Mouse (Mus musculus) midbrain, embryonic 14.5 days (tissue): ENCODE data around the gene Pdcl. TPM values are rescaled to one million over a fixed set of nuclear protein-coding genes. Genes with fewer than 3 reads are reported as not detected.
A peak's percentile ranks its signal among the peaks of the same experiment; 100 is the strongest.

Experiments
- ATAC-seq: fragments of 200-750 bp; cut with Nextera tagmentation; 2 replicates; pipeline ENCODE4 v1.8.0; 2017; ENCODE audit warnings: moderate number of reproducible peaks, moderate library complexity; ENCODE audit not compliant: low FRiP score, low TSS enrichment
- DNase-seq: peaks from one replicate; pipeline ENCODE4 v3.0.0-alpha.2; 2015
- H3K27ac ChIP-seq: fragments of 300-500 bp; sonication (generic); replicated peaks from 2 replicates; pipeline ENCODE4 v1.5.1; 2014; ENCODE audit warnings: mild to moderate bottlenecking, low read depth, low read length, moderate library complexity
- H3K27me3 ChIP-seq: fragments of 300-500 bp; sonication (generic); 2 replicates; pipeline ENCODE4 v1.6.1; 2014; ENCODE audit warnings: low read length, control low read depth, mixed read lengths; ENCODE audit not compliant: control insufficient read depth, insufficient read depth
- H3K36me3 ChIP-seq: fragments of 300-500 bp; sonication (generic); 2 replicates; pipeline ENCODE4 v1.6.1; 2014; ENCODE audit warnings: low read length, control low read depth; ENCODE audit not compliant: control insufficient read depth, insufficient read depth
- H3K4me1 ChIP-seq: fragments of 300-500 bp; sonication (generic); 2 replicates; pipeline ENCODE4 v1.6.1; 2014; ENCODE audit warnings: mild to moderate bottlenecking, antibody characterized with exemption, low read length, control low read depth; ENCODE audit not compliant: control insufficient read depth, insufficient read depth
- H3K4me2 ChIP-seq: fragments of 300-500 bp; sonication (generic); 2 replicates; pipeline ENCODE4 v1.6.1; 2014; ENCODE audit warnings: mild to moderate bottlenecking, low read length, moderate library complexity
- H3K4me3 ChIP-seq: fragments of 300-500 bp; sonication (generic); replicated peaks from 2 replicates; pipeline ENCODE4 v1.5.1; 2014; ENCODE audit warnings: low read depth, low read length
- H3K9ac ChIP-seq: fragments of 300-500 bp; sonication (generic); replicated peaks from 2 replicates; pipeline ENCODE4 v1.6.1; 2014; ENCODE audit warnings: mild to moderate bottlenecking, low read length, moderate library complexity
- H3K9me3 ChIP-seq: fragments of 300-500 bp; sonication (generic); 2 replicates; pipeline ENCODE4 v1.6.1; 2016; ENCODE audit warnings: low read length, control low read depth, mixed read lengths; ENCODE audit not compliant: control insufficient read depth
- WGBS: fragments of 180-500 bp; shearing (Covaris S2); extraction: QIAGEN DNeasy Blood & Tissue Kit; methylation state at CpG from one replicate; pipeline ENCODE4 v1.1.7; 2014; 5-methylcytosine and 5-hydroxymethylcytosine counted together
- polyA plus RNA-seq: library from polyadenylated mRNA; unstranded; fragments of >200 nt; fragmentation: Nextera tagmentation; extraction: Ambion mirVana; gene quantifications from 2 replicates; pipeline ENCODE4 v1.2.1, GENCODE M21; 2014

Pdcl gene
- polyA plus RNA-seq, 1 experiment from 2014 or later = 77.6 TPM

DNA sequence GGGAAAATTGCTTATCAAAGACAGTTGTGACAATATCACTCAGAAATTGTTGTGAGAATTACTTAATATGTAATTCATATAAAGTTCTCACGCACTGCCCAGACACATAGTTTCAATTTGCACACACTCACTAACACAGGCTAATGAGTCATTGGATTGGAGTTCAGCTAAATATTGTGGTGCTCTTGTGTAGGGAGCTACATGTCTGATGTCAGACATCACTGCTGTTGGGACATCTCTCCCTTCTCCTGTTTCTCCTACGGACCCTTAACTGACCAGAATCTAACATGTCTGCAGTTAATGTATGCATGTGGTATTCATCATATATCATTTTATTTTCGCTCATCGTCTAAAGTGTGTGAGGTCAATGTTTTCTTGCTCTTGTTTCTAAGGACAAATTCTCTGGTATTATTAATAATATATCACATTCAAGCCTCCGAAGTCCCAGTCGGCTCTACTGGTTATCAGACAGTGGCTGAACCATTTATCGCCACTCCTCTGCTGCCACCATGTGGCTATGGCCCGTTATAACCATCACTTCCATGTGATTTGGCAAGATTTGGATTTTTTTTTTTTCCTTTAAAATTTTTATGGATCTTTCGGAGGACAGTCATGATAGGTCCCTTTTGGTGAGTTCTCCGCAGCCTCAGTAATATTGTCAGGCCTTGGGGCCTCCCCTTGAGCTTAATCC lies 20.5 kb downstream of the Pdcl start:
- Histone ChIP-seq H3K9ac (no peak overlapping the region), H3K4me3 (no peak overlapping the region), H3K27ac (no peak overlapping the region), H3K4me1 (no peaks in the 10 kb centered on the region), H3K4me2 (no peak overlapping the region), H3K9me3 (no peaks in the 10 kb centered on the region), H3K27me3 (no peaks in the 10 kb centered on the region), H3K36me3 (no peaks in the 10 kb centered on the region)
- 64% methylated on average over 10 of the region's 10 CpGs for whole genome bisulfite sequencing
- ATAC-seq = no peak
- peak; percentile 81 for DNase-seq

DNA sequence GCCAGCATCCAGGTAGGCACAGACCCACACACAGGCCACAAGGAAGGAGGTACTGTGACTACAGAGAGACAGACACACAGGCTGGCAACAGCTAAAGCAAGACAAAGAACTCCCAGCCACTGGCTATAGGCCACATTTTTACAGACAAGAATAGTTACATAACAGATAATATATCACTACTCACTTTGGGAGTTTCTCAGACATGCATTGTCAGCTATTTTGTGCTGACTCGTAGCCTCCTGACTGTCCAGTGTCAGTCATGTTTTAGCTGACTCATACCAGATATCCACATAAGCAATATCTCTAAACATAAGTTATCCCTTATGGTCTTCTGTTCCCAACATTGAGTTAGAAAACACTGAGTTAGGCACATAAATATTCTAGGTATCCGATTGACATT lies 25.8 kb downstream of the Pdcl start:
- H3K9ac ChIP-seq = no peak overlapping the region
- no peaks in the 10 kb centered on the region for H3K4me1 ChIP-seq
- ATAC-seq = no peak
- H3K4me3 ChIP-seq = no peak overlapping the region
- no peaks in the 10 kb centered on the region for H3K27me3 ChIP-seq
- H3K4me2 ChIP-seq = no peak overlapping the region
- WGBS = 84% methylated on average over 2 of the region's 2 CpGs
- DNase-seq = no peak
- no peaks in the 10 kb centered on the region for H3K36me3 ChIP-seq
- no peaks in the 10 kb centered on the region for H3K9me3 ChIP-seq
- H3K27ac ChIP-seq = no peak overlapping the region

DNA sequence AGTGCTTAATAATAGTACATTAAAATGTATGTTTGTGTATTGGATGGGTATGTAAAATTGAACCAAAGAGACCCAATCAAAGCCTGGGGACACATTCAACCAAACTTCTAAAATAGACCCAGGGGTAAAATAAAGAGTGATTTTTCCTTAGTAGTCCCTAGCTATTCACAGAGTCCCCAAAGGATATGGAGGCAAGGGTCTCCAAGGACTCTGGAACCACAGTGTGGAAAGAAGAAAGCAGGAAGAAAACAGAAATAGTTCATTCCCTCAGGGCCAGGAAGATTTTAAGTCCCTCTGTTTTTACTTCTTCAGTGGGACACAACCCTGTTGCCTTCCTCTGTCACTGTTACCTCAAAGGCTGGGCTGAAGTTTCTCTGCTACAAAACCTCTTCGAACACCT lies 32.9 kb downstream of the Pdcl start, which contains the start of gene Olfr368:
Gene Olfr368 (plus strand): TSS at position 301 of the 400 bp plus-strand sequence.
- Histone ChIP-seq H3K36me3 (no peaks in the 10 kb centered on the region), H3K27me3 (no peaks in the 10 kb centered on the region), H3K9ac (no peak within 1 kb of the TSS), H3K4me2 (no peak within 1 kb of the TSS), H3K4me1 (no peaks in the 10 kb centered on the region), H3K27ac (no peak within 1 kb of the TSS), H3K4me3 (no peak within 1 kb of the TSS), H3K9me3 (no peaks in the 10 kb centered on the region)
- DNase-seq (no peak), ATAC-seq (no peak)
- 83% methylated on average over 1 of the region's 1 CpGs for WGBS

Other genes starting within 250 kb of the Pdcl start
- gene Olfr362, start 241.4 kb downstream of the Pdcl start, polyA plus RNA-seq = not detected in 2 replicates
- gene Olfr364-ps1, start 220.0 kb downstream of the Pdcl start, polyA plus RNA-seq = not detected in 2 replicates
- not detected in 2 replicates for gene Olfr365, start 171.1 kb downstream of the Pdcl start, polyA plus RNA-seq
- gene Olfr366, start 147.8 kb downstream of the Pdcl start, polyA plus RNA-seq = not detected in 2 replicates
- not detected in 2 replicates for gene Olfr368, start 32.8 kb downstream of the Pdcl start, polyA plus RNA-seq
- 29.7 and 32.3 TPM in 2 replicates for gene Rc3h2, start 63.6 kb upstream of the Pdcl start, polyA plus RNA-seq
- gene Zbtb26, start 83.8 kb upstream of the Pdcl start, polyA plus RNA-seq = 8.2 and 11.3 TPM in 2 replicates
- 11.7 and 15.8 TPM in 2 replicates for gene Zbtb6, start 83.8 kb upstream of the Pdcl start, polyA plus RNA-seq
- gene Rabgap1, start 83.9 kb upstream of the Pdcl start, polyA plus RNA-seq = 90.3 and 91.3 TPM in 2 replicates
- gene Gpr21, start 157.0 kb upstream of the Pdcl start, polyA plus RNA-seq = 18.7 and 25.4 TPM in 2 replicates